Mouse (Mus musculus) kidney, adult 2 months (tissue): Measurements from ENCODE around the gene Galnt10.

Experiments
- CTCF ChIP-seq: fragments of 200-500 bp; conservative IDR thresholded peaks from 2 replicates; pipeline ENCODE4 v1.5.1; 2011; ENCODE audit warnings: low read depth, mild to moderate bottlenecking, control low read depth, low read length, moderate library complexity, mixed read lengths; ENCODE audit not compliant: insufficient read depth, insufficient read length
- POLR2A ChIP-seq: fragments of 200-500 bp; IDR thresholded peaks from one replicate; pipeline ENCODE4 v1.6.1; 2011; ENCODE audit warnings: low read depth, low read length, control low read depth

GRCm38 (mm10) chr11:57708174-57709154 is 63.2 kb downstream of the Galnt10 start:
- no peak for TF ChIP-seq CTCF
- TF ChIP-seq POLR2A = no peak
